In the genomic region with DNA sequence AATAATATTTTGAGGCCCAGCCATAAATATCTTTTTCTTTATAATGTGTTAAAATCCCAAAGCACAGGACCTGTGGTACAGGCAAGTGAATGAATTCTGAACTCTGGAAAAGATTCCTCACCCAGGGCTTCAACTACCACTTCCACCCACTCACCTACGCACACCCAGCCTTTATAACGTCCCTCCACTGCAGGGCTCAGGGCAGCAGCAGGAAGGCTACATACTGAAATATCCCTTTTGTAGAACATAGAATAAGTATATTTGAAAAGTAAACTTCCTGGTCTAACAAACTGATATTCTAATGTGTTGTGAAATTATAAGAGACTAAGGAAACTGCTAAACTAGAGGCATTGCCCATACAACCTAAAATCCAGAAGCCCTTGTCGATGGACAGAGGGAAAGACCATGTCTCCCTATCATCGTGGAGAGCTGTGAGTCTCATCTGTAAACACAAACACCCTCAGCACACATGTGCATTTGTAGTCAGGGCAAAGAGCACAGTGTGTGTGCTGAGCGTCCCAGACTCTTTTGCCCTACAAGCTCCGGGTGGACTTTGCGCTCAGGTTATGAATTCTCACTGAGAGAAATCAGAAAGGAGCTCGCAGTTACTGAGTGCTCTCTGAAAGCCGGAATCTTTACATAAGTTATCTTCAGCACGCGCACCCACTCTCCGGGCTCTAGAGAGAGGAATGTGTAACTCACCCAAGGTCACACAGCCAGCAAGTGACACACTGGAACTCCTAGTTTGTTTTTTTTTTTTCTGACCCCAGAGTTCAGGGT, we compare ENCODE assay signal across 11 mouse cellular contexts. TPM values are rescaled to one million over a fixed set of nuclear protein-coding genes. Genes with fewer than 3 reads are reported as not detected.
DNase-seq lines count a peak whose midpoint lies in the region; ATAC-seq and TF ChIP-seq lines count a peak whose summit lies in the region.
"Had no signal": no experiment of that assay in that cellular context is flagged by ENCODE, and none has a peak within 500 bp of the region (broad histone marks: within the 10 kb centered on the region; RNA-seq: fewer than 3 reads in every experiment).

No protein-coding gene starts in this region.

- no peaks in the 10 kb centered on the region for H3K9me3 ChIP-seq in heart, embryonic 13.5 days
- H3K9me3 ChIP-seq in intestine, embryonic 16.5 days (ENCODE audit: control insufficient read depth, low read length) = no peaks in the 10 kb centered on the region
- H3K9me3 ChIP-seq in liver, embryonic 14.5 days (ENCODE audit: control insufficient read depth, low read length) = no peaks in the 10 kb centered on the region
- H3K9me3 ChIP-seq: neural tube, embryonic 13.5 days had no signal

- H3K9ac ChIP-seq in heart, embryonic 13.5 days = peak overlapping the region; percentile 45; the same call in 1 of the 2 replicates
- H3K9ac ChIP-seq in intestine, embryonic 16.5 days (ENCODE audit: low read depth, low read length) = no peak overlapping the region
- no peak overlapping the region for H3K9ac ChIP-seq in liver, embryonic 14.5 days (replicated peaks)
- H3K9ac ChIP-seq: hindbrain, embryonic 14.5 days; neural tube, embryonic 13.5 days had no signal

- no peak for TF ChIP-seq EP300 in liver, embryonic 14.5 days (IDR thresholded peaks at IDR 0.05; ENCODE audit: low read depth)

- H3K27me3 ChIP-seq in heart, embryonic 13.5 days (replicated peaks) = no peaks in the 10 kb centered on the region
- H3K27me3 ChIP-seq in intestine, embryonic 16.5 days (replicated peaks; ENCODE audit: control insufficient read depth, insufficient read depth, low read length) = no peaks in the 10 kb centered on the region
- H3K27me3 ChIP-seq in liver, embryonic 14.5 days (ENCODE audit: control insufficient read depth, insufficient read depth, low read length) = no peaks in the 10 kb centered on the region
- no peaks in the 10 kb centered on the region for H3K27me3 ChIP-seq in small intestine, adult 2 months (ENCODE audit: control insufficient read depth, insufficient read depth, low read length)
- H3K27me3 ChIP-seq: neural tube, embryonic 13.5 days had no signal

- 37% methylated on average over 12 of the region's 12 CpGs for WGBS in heart, embryonic 13.5 days
- 46% methylated on average over 12 of the region's 12 CpGs for WGBS in intestine, embryonic 16.5 days
- WGBS in liver, embryonic 14.5 days (ENCODE audit: insufficient replicate concordance) = 65% methylated on average over 12 of the region's 12 CpGs
- 22% methylated on average over 12 of the region's 12 CpGs for WGBS in small intestine, adult 2 months

- no peak for ATAC-seq in heart, embryonic 13.5 days (ENCODE audit: extremely low read depth, insufficient number of reproducible peaks, low FRiP score, low TSS enrichment)
- ATAC-seq in intestine, embryonic 16.5 days = peak; percentile 97
- ATAC-seq in liver, embryonic 14.5 days (ENCODE audit: insufficient read depth) = peak; percentile 39; the same call in 1 of the 2 replicates

- peak overlapping the region; percentile 22 for H3K4me2 ChIP-seq in heart, embryonic 13.5 days
- no peak overlapping the region for H3K4me2 ChIP-seq in intestine, embryonic 16.5 days (ENCODE audit: low read depth, low read length)
- no peak overlapping the region for H3K4me2 ChIP-seq in liver, embryonic 14.5 days (ENCODE audit: low read depth)
- H3K4me2 ChIP-seq: hindbrain, embryonic 14.5 days; neural tube, embryonic 13.5 days had no signal

- peaks cover 10% of the 10 kb centered on the region for H3K4me1 ChIP-seq in heart, embryonic 13.5 days
- no peaks in the 10 kb centered on the region for H3K4me1 ChIP-seq in intestine, embryonic 16.5 days (ENCODE audit: control insufficient read depth, insufficient read depth, low read length)
- peaks cover 4 to 9% of the 10 kb centered on the region in 2 experiments; a peak in 3 of 4 replicates for H3K4me1 ChIP-seq in liver, embryonic 14.5 days (replicated peaks; ENCODE audit: control insufficient read depth in 2 of 2, insufficient read depth in 2 of 2, low read length in 1 of 2)
- H3K4me1 ChIP-seq in small intestine, adult 2 months (ENCODE audit: control insufficient read depth, insufficient read depth, insufficient read length, low read length) = peaks cover 2% of the 10 kb centered on the region; the same call in 1 of the 2 replicates
- H3K4me1 ChIP-seq: neural tube, embryonic 13.5 days had no signal

- H3K36me3 ChIP-seq in heart, embryonic 13.5 days = no peaks in the 10 kb centered on the region
- H3K36me3 ChIP-seq in intestine, embryonic 16.5 days (ENCODE audit: control insufficient read depth, insufficient read depth, low read length) = no peaks in the 10 kb centered on the region
- no peaks in the 10 kb centered on the region for H3K36me3 ChIP-seq in liver, embryonic 14.5 days (replicated peaks; ENCODE audit: control insufficient read depth, insufficient read depth, low read depth)
- no peaks in the 10 kb centered on the region for H3K36me3 ChIP-seq in small intestine, adult 2 months (ENCODE audit: control insufficient read depth, insufficient read depth, low read length)
- H3K36me3 ChIP-seq: neural tube, embryonic 13.5 days had no signal

- H3K4me3 ChIP-seq in heart, embryonic 13.5 days = no peak overlapping the region
- no peak overlapping the region for H3K4me3 ChIP-seq in intestine, embryonic 16.5 days (ENCODE audit: low read length)
- H3K4me3 ChIP-seq in liver, embryonic 14.5 days (ENCODE audit: insufficient read depth in 1 of 2, low read depth in 2 of 2, low read length in 2 of 2) = no peak overlapping the region
- H3K4me3 ChIP-seq in small intestine, adult 2 months (ENCODE audit: low read depth, low read length) = no peak overlapping the region
- H3K4me3 ChIP-seq: neural tube, embryonic 13.5 days had no signal

- no peak for DNase-seq in heart, adult 18-20 months
- peak in 2 of 3 experiments; percentile 13 to 19 for DNase-seq in liver, embryonic 14.5 days (ENCODE audit: low read depth in 3 of 3, low spot score in 3 of 3)
- no peak for DNase-seq in spleen, postnatal 10 days (ENCODE audit: low spot score in 2 of 2)
- no peak for DNase-seq in embryo, embryonic 10.5 days (ENCODE audit: low spot score)
- no peak for DNase-seq in Muller cell, postnatal 12 days (ENCODE audit: inconsistent ontology term)
- DNase-seq: right cerebral cortex, postnatal 4 days had no signal

- no peak for TF ChIP-seq POLR2A in small intestine, adult 2 months (IDR thresholded peaks at IDR 0.05; ENCODE audit: low read depth, low read length)

- peak overlapping the region; percentile 38 for H3K27ac ChIP-seq in heart, embryonic 13.5 days (replicated peaks)
- peak overlapping the region; percentile 89 for H3K27ac ChIP-seq in intestine, embryonic 16.5 days (ENCODE audit: low read length)
- H3K27ac ChIP-seq in liver, embryonic 14.5 days = no peak overlapping the region
- H3K27ac ChIP-seq in small intestine, adult 2 months (ENCODE audit: insufficient read depth, low read depth, low read length) = peak overlapping the region; percentile 83
- H3K27ac ChIP-seq: hindbrain, embryonic 14.5 days; neural tube, embryonic 13.5 days had no signal

- no peak for TF ChIP-seq CTCF in liver, embryonic 14.5 days (IDR thresholded peaks at IDR 0.05; ENCODE audit: low read depth)
- no peak for TF ChIP-seq CTCF in small intestine, adult 2 months (IDR thresholded peaks at IDR 0.05; ENCODE audit: extremely low read depth, insufficient read length, insufficient replicate concordance, low read depth, low read length)

RNA-seq across cellular contexts. Expression of gene Rreb1, which starts 46.1 kb away (rescaled TPM):
- 9.4 and 11.0 TPM in 2 replicates for polyA plus RNA-seq in heart, embryonic 13.5 days (2015; fragmentation: Nextera tagmentation; extraction: Ambion mirVana)
- 10 to 100 TPM; 34.0 to 34.4 TPM for total RNA-seq in heart, adult 18-20 months (2021)
- 13.7 and 14.8 TPM in 2 replicates for polyA plus RNA-seq in intestine, embryonic 16.5 days (2015; fragmentation: Nextera tagmentation; extraction: Ambion mirVana)
- polyA plus RNA-seq in liver, embryonic 14.5 days (2012; rRNA removed) = 4.8 and 5.4 TPM in 2 replicates
- polyA plus RNA-seq in liver, embryonic 14.5 days (2014; fragmentation: Nextera tagmentation; extraction: Ambion mirVana) = 5.4 TPM in 2 replicates
- polyA plus RNA-seq in small intestine, adult 2 months (2012; rRNA removed) = 16.7 and 28.2 TPM in 2 replicates

Comparison
In these comparisons a context has a peak if more than half of its experiments do, and no peak if none do; other contexts are left out.
1. DNase-seq: peak in liver, embryonic 14.5 days (2 of 3); none in heart, adult 18-20 months (0 of 2), spleen, postnatal 10 days (0 of 2), embryo, embryonic 10.5 days (single experiment) and Muller cell, postnatal 12 days (single experiment).